Mouse (Mus musculus) gastrocnemius, postnatal 4 days (tissue): ENCODE measurements around the gene Fras1. TPM values are rescaled to one million over a fixed set of nuclear protein-coding genes. Genes with fewer than 3 reads are reported as not detected.

ENCODE experiments used
- DNase-seq, 2 experiments: peaks; one replicate each; pipeline ENCODE4 v3.0.0; 2021 to 2022; ENCODE audit warnings: low spot score in 2 of 2, mixed read lengths in 2 of 2
- long read RNA-seq, 2 experiments: library from polyadenylated mRNA; stranded (forward); transcript quantifications; one replicate each; pipeline ENCODE4 v2.0.0; 2021
- total RNA-seq, 2 experiments: library from RNA; stranded (reverse); gene quantifications; 2 replicates each; pipeline ENCODE4 v1.2.3; 2021

Fras1 gene
- total RNA-seq: 10 to 100 TPM; 42.9 to 51.2 TPM
- long read RNA-seq, experiment 1, partial matches to known transcripts: 5 of 9 reads
- long read RNA-seq, experiment 1, other reads (novel, unspliced or antisense): 4 of 9 reads
- long read RNA-seq, experiment 2, partial matches to known transcripts: 7 of 10 reads
- long read RNA-seq, experiment 2, other reads (novel, unspliced or antisense): 2 of 10 reads

- DNase-seq: peak in 1 of 2 experiments; percentile 18
Measured at GRCm38 (mm10) chr5:96373567-96373985, at the start of gene Fras1. TSS of gene Fras1 (plus strand) at chr5:96373955.

- no peak for DNase-seq
Measured at GRCm38 (mm10) chr5:96331048-96331737, 42.6 kb upstream of the Fras1 start.

- DNase-seq: no peak
Measured at GRCm38 (mm10) chr5:96331738-96332070, 42.1 kb upstream of the Fras1 start.

GRCm38 (mm10) chr5:96333963-96334362, 39.8 kb upstream of the Fras1 start:
- DNase-seq: no peak

- DNase-seq: no peak
Measured at GRCm38 (mm10) chr5:96340564-96340963, 33.2 kb upstream of the Fras1 start.

GRCm38 (mm10) chr5:96344983-96345382, 28.8 kb upstream of the Fras1 start:
- no peak for DNase-seq

- DNase-seq: no peak
Measured at GRCm38 (mm10) chr5:96351963-96352362, 21.8 kb upstream of the Fras1 start.

GRCm38 (mm10) chr5:96363950-96364349, 9.8 kb upstream of the Fras1 start:
- no peak for DNase-seq

GRCm38 (mm10) chr5:96365590-96365989, 8.2 kb upstream of the Fras1 start:
- DNase-seq: no peak

- no peak for DNase-seq
Measured at GRCm38 (mm10) chr5:96367260-96367659, 6.5 kb upstream of the Fras1 start.

GRCm38 (mm10) chr5:96373106-96373505, 649 bp upstream of the Fras1 start:
- no peak for DNase-seq

GRCm38 (mm10) chr5:96373986-96374901, 489 bp downstream of the Fras1 start:
- DNase-seq: peak; percentile 35 to 62

GRCm38 (mm10) chr5:96375391-96375831, 1.7 kb downstream of the Fras1 start:
- no peak for DNase-seq

GRCm38 (mm10) chr5:96376216-96376615, 2.5 kb downstream of the Fras1 start:
- DNase-seq: no peak

GRCm38 (mm10) chr5:96386138-96386933, 12.6 kb downstream of the Fras1 start:
- DNase-seq: no peak

GRCm38 (mm10) chr5:96388306-96388705, 14.6 kb downstream of the Fras1 start:
- DNase-seq: no peak

- DNase-seq: peak in 1 of 2 experiments; percentile 18
Measured at GRCm38 (mm10) chr5:96389963-96390623, 16.3 kb downstream of the Fras1 start.

GRCm38 (mm10) chr5:96391086-96391485, 17.3 kb downstream of the Fras1 start:
- DNase-seq: no peak

- DNase-seq: no peak
Measured at GRCm38 (mm10) chr5:96394947-96395346, 21.2 kb downstream of the Fras1 start.
